8 mouse cellular contexts compared by ENCODE assay signal in genomic region chr8:107436841-107437421, GRCm38 (mm10). TPM values are rescaled to one million over a fixed set of nuclear protein-coding genes. Genes with fewer than 3 reads are reported as not detected.
A peak's percentile ranks its signal among the peaks of the same experiment; 100 is the strongest.
DNase-seq lines count a peak whose midpoint lies in the region; ATAC-seq lines count a peak whose summit lies in the region.

No protein-coding gene starts in this region.

- H3K4me1 ChIP-seq in forebrain, embryonic 16.5 days (replicated peaks; ENCODE audit: control insufficient read depth, insufficient read depth, low read length): peaks cover 15% of the 10 kb centered on the region
- peaks cover 18% of the 10 kb centered on the region; the same call in 1 of the 2 replicates for H3K4me1 ChIP-seq in kidney, embryonic 16.5 days (ENCODE audit: insufficient read depth, low read length)
- H3K4me1 ChIP-seq in stomach, embryonic 14.5 days (ENCODE audit: control insufficient read depth, insufficient read depth, low read length): peaks cover 7% of the 10 kb centered on the region

- H3K27ac ChIP-seq in forebrain, embryonic 16.5 days (ENCODE audit: low read length): peak overlapping the region; percentile 83
- peak overlapping the region; percentile 91 for H3K27ac ChIP-seq in kidney, embryonic 16.5 days (ENCODE audit: low read length)
- H3K27ac ChIP-seq in stomach, embryonic 14.5 days (ENCODE audit: low read length): peak overlapping the region; percentile 88; the same call in 1 of the 2 replicates

- 12% methylated on average over 16 of the region's 16 CpGs for WGBS in forebrain, embryonic 16.5 days
- 6% methylated on average over 16 of the region's 16 CpGs for WGBS in kidney, embryonic 16.5 days
- 7% methylated on average over 16 of the region's 16 CpGs for WGBS in stomach, embryonic 14.5 days

- peak overlapping the region; percentile 79 for H3K4me2 ChIP-seq in forebrain, embryonic 16.5 days (ENCODE audit: low read length)
- peak overlapping the region; percentile 68 for H3K4me2 ChIP-seq in kidney, embryonic 16.5 days (replicated peaks; ENCODE audit: low read depth, low read length)
- peak overlapping the region; percentile 52 for H3K4me2 ChIP-seq in stomach, embryonic 14.5 days (replicated peaks; ENCODE audit: low read depth, low read length)

- no peaks in the 10 kb centered on the region for H3K36me3 ChIP-seq in forebrain, embryonic 16.5 days (ENCODE audit: control insufficient read depth, insufficient read depth)
- H3K36me3 ChIP-seq in kidney, embryonic 16.5 days (ENCODE audit: insufficient read depth, low read length): no peaks in the 10 kb centered on the region
- no peaks in the 10 kb centered on the region for H3K36me3 ChIP-seq in stomach, embryonic 14.5 days (ENCODE audit: control insufficient read depth, insufficient read depth, low read length)

- no peaks in the 10 kb centered on the region for H3K27me3 ChIP-seq in forebrain, embryonic 16.5 days (replicated peaks; ENCODE audit: control insufficient read depth, insufficient read depth, low read length)
- H3K27me3 ChIP-seq in kidney, embryonic 16.5 days (ENCODE audit: insufficient read depth, low read length): no peaks in the 10 kb centered on the region
- no peaks in the 10 kb centered on the region for H3K27me3 ChIP-seq in stomach, embryonic 14.5 days (ENCODE audit: control insufficient read depth, insufficient read depth, low read length)

- H3K9ac ChIP-seq in forebrain, embryonic 16.5 days (replicated peaks; ENCODE audit: low read depth, low read length): peak overlapping the region; percentile 92
- peak overlapping the region; percentile 90 for H3K9ac ChIP-seq in kidney, embryonic 16.5 days (replicated peaks; ENCODE audit: low read length)
- H3K9ac ChIP-seq in stomach, embryonic 14.5 days (replicated peaks; ENCODE audit: low read depth, low read length): peak overlapping the region; percentile 81

- H3K9me3 ChIP-seq in forebrain, embryonic 16.5 days (ENCODE audit: control insufficient read depth, low read length): no peaks in the 10 kb centered on the region
- H3K9me3 ChIP-seq in kidney, embryonic 16.5 days (ENCODE audit: low read length): no peaks in the 10 kb centered on the region
- no peaks in the 10 kb centered on the region for H3K9me3 ChIP-seq in stomach, embryonic 14.5 days (ENCODE audit: control insufficient read depth, low read depth, low read length)

- ATAC-seq in frontal cortex, adult (ENCODE audit: low TSS enrichment): peak; percentile 42; the same call in 1 of the 2 replicates
- peak; percentile 15; the same call in 1 of the 2 replicates for ATAC-seq in forebrain, embryonic 16.5 days
- peak; percentile 17 for ATAC-seq in kidney, embryonic 16.5 days (ENCODE audit: low FRiP score, low TSS enrichment)
- ATAC-seq in megakaryocyte, adult 5-6 weeks (ENCODE audit: poor library complexity, severe bottlenecking): peak; percentile 33
- no peak; the same call in none of the 2 replicates for ATAC-seq in stomach, embryonic 14.5 days (ENCODE audit: insufficient number of reproducible peaks, insufficient read depth, low FRiP score, low read depth)

- DNase-seq in frontal cortex, postnatal 25 days (ENCODE audit: low spot score in 2 of 2): no peak
- DNase-seq in ZHBTc4 (ENCODE audit: low read depth, low spot score): peak; percentile 60
- no peak for DNase-seq in right cerebral cortex, postnatal 25 days

- peak overlapping the region; percentile 93 for H3K4me3 ChIP-seq in forebrain, embryonic 16.5 days (replicated peaks; ENCODE audit: low read length)
- peak overlapping the region; percentile 87 for H3K4me3 ChIP-seq in kidney, embryonic 16.5 days (ENCODE audit: low read length)
- peak overlapping the region; percentile 73 for H3K4me3 ChIP-seq in stomach, embryonic 14.5 days (ENCODE audit: low read depth, low read length)

RNA-seq across cellular contexts. Expression of gene Wwp2, which starts 0.8 kb away (rescaled TPM):
- polyA plus RNA-seq in forebrain, embryonic 16.5 days (2015; fragmentation: Nextera tagmentation; extraction: Ambion mirVana): 41.5 and 43.0 TPM in 2 replicates
- 44.8 and 50.0 TPM in 2 replicates for polyA plus RNA-seq in kidney, embryonic 16.5 days (2015; fragmentation: Nextera tagmentation; extraction: Ambion mirVana)
- total RNA-seq in megakaryocyte, adult 5-6 weeks (2015): 37.4 and 50.0 TPM in 2 replicates
- total RNA-seq in megakaryocyte, adult 5-6 weeks (2017): 55.5 and 74.5 TPM in 2 replicates
- polyA plus RNA-seq in stomach, embryonic 14.5 days (2014; fragmentation: Nextera tagmentation; extraction: Ambion mirVana): 37.1 and 39.8 TPM in 2 replicates

RNA-seq across cellular contexts. Expression of gene Nob1, which starts 12.1 kb away (rescaled TPM):
- polyA plus RNA-seq in forebrain, embryonic 16.5 days (2015; fragmentation: Nextera tagmentation; extraction: Ambion mirVana): 85.9 and 90.0 TPM in 2 replicates
- polyA plus RNA-seq in kidney, embryonic 16.5 days (2015; fragmentation: Nextera tagmentation; extraction: Ambion mirVana): 88.5 and 88.7 TPM in 2 replicates
- total RNA-seq in megakaryocyte, adult 5-6 weeks (2015): 16.1 and 16.2 TPM in 2 replicates
- total RNA-seq in megakaryocyte, adult 5-6 weeks (2017): 8.7 and 12.6 TPM in 2 replicates
- 67.8 and 72.3 TPM in 2 replicates for polyA plus RNA-seq in stomach, embryonic 14.5 days (2014; fragmentation: Nextera tagmentation; extraction: Ambion mirVana)

RNA-seq across cellular contexts. Expression of gene Nqo1, which starts 33.9 kb away (rescaled TPM):
- 3.8 TPM in 2 replicates for polyA plus RNA-seq in forebrain, embryonic 16.5 days (2015; fragmentation: Nextera tagmentation; extraction: Ambion mirVana)
- 11.1 and 12.6 TPM in 2 replicates for polyA plus RNA-seq in kidney, embryonic 16.5 days (2015; fragmentation: Nextera tagmentation; extraction: Ambion mirVana)
- 1.6 and 2.0 TPM in 2 replicates for total RNA-seq in megakaryocyte, adult 5-6 weeks (2015)
- total RNA-seq in megakaryocyte, adult 5-6 weeks (2017): 1.7 and 2.4 TPM in 2 replicates
- polyA plus RNA-seq in stomach, embryonic 14.5 days (2014; fragmentation: Nextera tagmentation; extraction: Ambion mirVana): 13.9 and 15.0 TPM in 2 replicates
